Mouse (Mus musculus): Measurements from ENCODE around the gene Inpp5d. TPM values are rescaled to one million over a fixed set of nuclear protein-coding genes. Genes with fewer than 3 reads are reported as not detected.

Inpp5d gene
- total RNA-seq, 2 experiments from 2014 or later = 9.0 to 21.8 TPM

GRCm38 (mm10) chr1:87755641-87756470 lies 135.7 kb downstream of the Inpp5d start, which contains the start of gene Atg16l1:
Atg16l1 (plus strand) TSS chr1:87755870.
- intact Hi-C loops (cut with DNase I) = loop anchor here (2.0 to 5.0 kb wide), 2 partner anchors 167 to 309 kb away; no protein-coding TSS in a partner anchor
- DNase-seq = peak; percentile 93

GRCm38 (mm10) chr1:87763821-87764220 lies 143.7 kb downstream of the Inpp5d start:
- DNase-seq = no peak
- intact Hi-C loops (cut with DNase I) = no loop called here

- intact Hi-C loops (cut with DNase I) = no loop called here
These were observed 145.6 kb downstream of the Inpp5d start for GRCm38 (mm10) chr1:87765741-87766140.

GRCm38 (mm10) chr1:87766233-87766632 lies 146.1 kb downstream of the Inpp5d start:
- peak; percentile 11 to 15 for DNase-seq
- intact Hi-C loops (cut with DNase I) = no loop called here

More at GRCm38 (mm10) chr1:87765741-87766140, 145.6 kb downstream of the Inpp5d start:
- no peak for DNase-seq

GRCm38 (mm10) chr1:87769263-87769662 lies 149.2 kb downstream of the Inpp5d start:
- intact Hi-C loops (cut with DNase I) = no loop called here
- no peak for DNase-seq

Other genes with a start within 250 kb of the Inpp5d start
- gene Kcnj13, start 225.6 kb upstream of the Inpp5d start, total RNA-seq (2021) = not detected
- not detected for gene Snorc, start 150.0 kb upstream of the Inpp5d start, total RNA-seq (2021)
- gene Neu2, start 110.4 kb upstream of the Inpp5d start, total RNA-seq (2021) = not detected
- under 1 TPM; 0.14 to 0.22 TPM for gene Ngef, start 46.4 kb upstream of the Inpp5d start, total RNA-seq (2021)
- 10 to 100 TPM; 27.4 to 29.7 TPM for gene Atg16l1, start 135.6 kb downstream of the Inpp5d start, total RNA-seq (2021)
- under 1 TPM; 0.19 to 0.44 TPM for gene Sag, start 183.4 kb downstream of the Inpp5d start, total RNA-seq (2021)
- gene Dgkd, start 233.0 kb downstream of the Inpp5d start, total RNA-seq (2021) = 10 to 100 TPM; 51.1 to 56.3 TPM

All from heart, postnatal 36 days (tissue).